Mouse (Mus musculus) liver, adult 2 months (tissue): ENCODE measurements at regions not wholly inside any gene's neighbourhood (a gene's known extent, or its start where the extent isn't known, plus 50 kb on each side); places are given as distances from the start of the nearest gene placed in this dataset.

ENCODE experiments used
- CTCF ChIP-seq: fragments of 200-500 bp; IDR thresholded peaks from 2 replicates; pipeline ENCODE4 v1.5.1; 2011; ENCODE audit warnings: low read depth, low read length, control low read depth
- POLR2A ChIP-seq: fragments of 200-500 bp; IDR thresholded peaks from 2 replicates; pipeline ENCODE4 v1.6.1; 2011; ENCODE audit warnings: low read length, control low read depth; ENCODE audit not compliant: insufficient read depth; ENCODE audit errors: extremely low read depth

DNA sequence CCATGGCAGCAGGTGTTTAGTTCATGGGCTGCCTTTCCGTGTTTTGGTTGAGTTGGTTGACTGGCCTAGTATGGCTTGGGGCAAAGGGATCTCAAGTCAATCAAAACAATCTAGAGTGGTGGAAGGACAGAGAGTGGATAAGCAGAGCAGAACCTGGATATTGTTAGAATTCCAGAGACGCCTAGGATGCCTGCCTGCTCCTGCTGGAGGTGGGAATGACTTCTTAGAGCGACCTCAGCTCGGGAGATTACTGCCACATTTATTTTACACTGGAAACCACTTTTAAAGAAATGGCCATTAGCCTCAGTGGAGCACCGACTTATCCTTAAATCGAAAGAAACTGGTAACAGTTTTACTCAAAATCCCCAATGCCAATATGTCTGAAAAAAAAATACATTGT lies 83.1 kb downstream of the Rnd3 start:
- no peak for TF ChIP-seq POLR2A
- TF ChIP-seq CTCF: no peak
